ENCODE assay signal across 32 mouse cellular contexts in the genomic region with DNA sequence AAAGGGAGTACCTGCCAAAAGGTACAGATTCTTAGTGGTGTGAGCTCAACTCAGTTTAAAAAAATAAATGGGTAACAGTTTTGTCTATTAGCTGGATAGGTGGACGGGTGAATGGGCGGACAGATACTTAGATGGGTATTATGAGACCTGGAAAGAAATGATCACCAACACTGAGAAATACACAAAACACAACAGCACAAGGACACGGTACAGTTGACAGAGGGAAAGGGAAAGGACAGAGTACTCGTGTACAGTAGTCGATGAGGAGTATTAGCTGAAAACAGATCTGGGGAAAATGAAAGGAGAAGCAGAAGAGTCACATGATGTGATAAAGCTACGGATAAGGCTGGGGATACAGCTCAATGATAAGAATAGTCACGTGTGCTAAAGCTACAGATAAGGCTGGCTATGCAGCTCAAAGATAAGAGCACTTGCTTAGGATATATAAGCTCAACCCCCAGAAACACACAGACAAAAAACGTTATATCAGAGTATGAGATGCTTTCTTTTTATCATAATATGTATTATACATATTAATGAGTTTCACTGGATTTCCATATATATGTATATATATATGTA. TPM values are rescaled to one million over a fixed set of nuclear protein-coding genes. Genes with fewer than 3 reads are reported as not detected.
DNase-seq lines count a peak whose midpoint lies in the region; ATAC-seq lines count a peak whose summit lies in the region.
"Had no signal": no experiment of that assay in that cellular context is flagged by ENCODE, and none has a peak within 500 bp of the region (broad histone marks: within the 10 kb centered on the region; RNA-seq: fewer than 3 reads in every experiment).

No protein-coding gene starts in this region.

- peak overlapping the region; percentile 18; the same call in 1 of the 2 replicates for H3K9ac ChIP-seq in liver, embryonic 16.5 days (ENCODE audit: low read depth, low read length)
- H3K9ac ChIP-seq in forebrain, embryonic 15.5 days (replicated peaks): no peak overlapping the region
- H3K9ac ChIP-seq: embryonic facial prominence, embryonic 15.5 days; forebrain, postnatal 0 days; heart, embryonic 15.5 days; hindbrain, embryonic 14.5 days; kidney, embryonic 15.5 days; lung, embryonic 15.5 days; midbrain, embryonic 12.5 days had no signal

- no peaks in the 10 kb centered on the region for H3K9me3 ChIP-seq in liver, embryonic 16.5 days (replicated peaks; ENCODE audit: control insufficient read depth, low read length)
- no peaks in the 10 kb centered on the region for H3K9me3 ChIP-seq in forebrain, embryonic 15.5 days
- H3K9me3 ChIP-seq: embryonic facial prominence, embryonic 15.5 days; forebrain, embryonic 10.5 days; heart, embryonic 15.5 days; kidney, embryonic 15.5 days; lung, embryonic 15.5 days; midbrain, embryonic 12.5 days had no signal

- no peaks in the 10 kb centered on the region for H3K36me3 ChIP-seq in liver, embryonic 16.5 days (ENCODE audit: control insufficient read depth, insufficient read depth)
- H3K36me3 ChIP-seq in forebrain, embryonic 15.5 days: no peaks in the 10 kb centered on the region
- H3K36me3 ChIP-seq: embryonic facial prominence, embryonic 15.5 days; forebrain, embryonic 10.5 days; heart, embryonic 15.5 days; kidney, embryonic 15.5 days; lung, embryonic 15.5 days; midbrain, embryonic 12.5 days had no signal

- peak; percentile 18 for DNase-seq in cerebellum, adult 9-10 months
- DNase-seq in cerebellum, postnatal 4 days (ENCODE audit: low spot score in 2 of 2): no peak
- DNase-seq in 416B (ENCODE audit: low read depth): peak; percentile 87
- DNase-seq in c-Kit-positive CD71-positive TER-119-positive erythroid progenitor cells, embryonic 14.5 days (ENCODE audit: low spot score): peak; percentile 67
- no peak for DNase-seq in kidney, postnatal 10 days
- DNase-seq in left cerebral cortex, postnatal 36 days (ENCODE audit: low spot score in 2 of 2): no peak
- DNase-seq: adrenal gland, adult 2 months; cerebellum, adult 8-10 months; forebrain, postnatal 0 days; gastrocnemius, postnatal 36 days; heart, postnatal 36 days; kidney, postnatal 4 days; lung, postnatal 36 days; right cerebral cortex, postnatal 25 days; thymus, postnatal 25 days had no signal

- 28% methylated on average over 8 of the region's 8 CpGs for WGBS in liver, embryonic 16.5 days (ENCODE audit: insufficient replicate concordance)
- 89% methylated on average over 8 of the region's 8 CpGs for WGBS in forebrain, embryonic 15.5 days

- peak overlapping the region; percentile 57 for H3K4me2 ChIP-seq in liver, embryonic 16.5 days (ENCODE audit: low read depth, low read length)
- no peak overlapping the region for H3K4me2 ChIP-seq in forebrain, embryonic 15.5 days (replicated peaks)
- H3K4me2 ChIP-seq: embryonic facial prominence, embryonic 15.5 days; kidney, embryonic 15.5 days; midbrain, embryonic 12.5 days had no signal

- no peaks in the 10 kb centered on the region for H3K27me3 ChIP-seq in liver, embryonic 16.5 days (ENCODE audit: control insufficient read depth, insufficient read depth, low read depth, low read length)
- H3K27me3 ChIP-seq in forebrain, embryonic 15.5 days: no peaks in the 10 kb centered on the region
- H3K27me3 ChIP-seq: embryonic facial prominence, embryonic 15.5 days; heart, embryonic 15.5 days; kidney, embryonic 15.5 days; lung, embryonic 15.5 days; midbrain, embryonic 12.5 days had no signal

- intact Hi-C loops in left cerebral cortex, postnatal 36 days (cut with DNase I): no loop called here

- peak overlapping the region; percentile 86 for H3K27ac ChIP-seq in liver, embryonic 16.5 days (ENCODE audit: low read length)
- no peak overlapping the region for H3K27ac ChIP-seq in forebrain, embryonic 15.5 days (replicated peaks)
- H3K27ac ChIP-seq: embryonic facial prominence, embryonic 15.5 days; forebrain, embryonic 10.5 days; kidney, embryonic 15.5 days; lung, embryonic 15.5 days; midbrain, embryonic 12.5 days had no signal

- H3K4me3 ChIP-seq in liver, embryonic 16.5 days (ENCODE audit: low read depth, low read length): 0 out of 2 replicates have a peak overlapping the region, but pooled peaks have one; percentile 11
- H3K4me3 ChIP-seq in forebrain, embryonic 15.5 days: no peak overlapping the region
- H3K4me3 ChIP-seq: embryonic facial prominence, embryonic 15.5 days; forebrain, embryonic 10.5 days; heart, embryonic 15.5 days; kidney, embryonic 15.5 days; lung, embryonic 15.5 days; midbrain, embryonic 12.5 days had no signal

- ATAC-seq in liver, embryonic 16.5 days (ENCODE audit: low read depth): peak; percentile 10
- ATAC-seq in forebrain, embryonic 15.5 days (replicated peaks): no peak
- ATAC-seq: CD4-positive, CD25-positive, alpha-beta regulatory T cell, adult 4 months; forebrain, postnatal 0 days; intestine, embryonic 16.5 days had no signal

- peaks cover 33% of the 10 kb centered on the region for H3K4me1 ChIP-seq in liver, embryonic 16.5 days (ENCODE audit: control insufficient read depth, low read depth, low read length)
- peaks cover 16% of the 10 kb centered on the region for H3K4me1 ChIP-seq in forebrain, embryonic 15.5 days

RNA-seq across cellular contexts. Expression of a gene that starts 2.0 kb away (rescaled TPM):
- 27.3 and 31.7 TPM in 2 replicates for polyA plus RNA-seq in liver, embryonic 16.5 days (2015; fragmentation: Nextera tagmentation; extraction: Ambion mirVana)
- polyA plus RNA-seq in forebrain, embryonic 15.5 days (2015; fragmentation: Nextera tagmentation; extraction: Ambion mirVana): 55.2 and 58.7 TPM in 2 replicates
- total RNA-seq in left cerebral cortex, postnatal 36 days (2021): 10 to 100 TPM; 62.7 to 63.2 TPM

RNA-seq across cellular contexts. Expression of a gene that starts 38.4 kb away (rescaled TPM):
- polyA plus RNA-seq in liver, embryonic 16.5 days (2015; fragmentation: Nextera tagmentation; extraction: Ambion mirVana): 5.5 and 6.0 TPM in 2 replicates
- 7.1 and 7.5 TPM in 2 replicates for polyA plus RNA-seq in forebrain, embryonic 15.5 days (2015; fragmentation: Nextera tagmentation; extraction: Ambion mirVana)
- total RNA-seq in left cerebral cortex, postnatal 36 days (2021): 100 to 1,000 TPM; 135 to 137 TPM

RNA-seq across cellular contexts. Expression of a gene that starts 55.8 kb away (rescaled TPM):
- polyA plus RNA-seq in liver, embryonic 16.5 days (2015; fragmentation: Nextera tagmentation; extraction: Ambion mirVana): not detected in 2 replicates
- not detected in 2 replicates for polyA plus RNA-seq in forebrain, embryonic 15.5 days (2015; fragmentation: Nextera tagmentation; extraction: Ambion mirVana)
- not detected for total RNA-seq in left cerebral cortex, postnatal 36 days (2021)
- total RNA-seq: adrenal gland, adult 2 months; common myeloid progenitor, adult 5-6 weeks; forebrain, postnatal 0 days; gastrocnemius, postnatal 36 days; heart, adult 8-10 months; heart, postnatal 36 days; left cerebral cortex, postnatal 14 days had no signal
- polyA plus RNA-seq: adrenal gland, adult 2 months; CD4-positive, CD25-positive, alpha-beta regulatory T cell, adult 4 months; embryonic facial prominence, embryonic 15.5 days; forebrain, embryonic 10.5 days; forebrain, postnatal 0 days; heart, embryonic 15.5 days; hindbrain, embryonic 14.5 days; intestine, embryonic 16.5 days; kidney, embryonic 15.5 days; limb, embryonic 14.5 days; midbrain, embryonic 12.5 days; neural tube, embryonic 11.5 days; stomach, embryonic 14.5 days had no signal

Comparison
In these comparisons a context has a peak if more than half of its experiments do, and no peak if none do; other contexts are left out.
1. DNase-seq: peak in cerebellum, adult 9-10 months (single experiment), 416B (single experiment) and c-Kit-positive CD71-positive TER-119-positive erythroid progenitor cells, embryonic 14.5 days (single experiment); none in cerebellum, postnatal 4 days (0 of 2), kidney, postnatal 10 days (single experiment) and left cerebral cortex, postnatal 36 days (0 of 2).